Mouse (Mus musculus): ENCODE results near the gene Ror2.

GRCm38 (mm10) chr13:53268541-53268940 lies 17.4 kb downstream of the Ror2 start:
- no peak for TF ChIP-seq CTCF (IDR thresholded peaks at IDR 0.05; ENCODE audit: extremely low read depth, insufficient read depth, low read length)
- TF ChIP-seq POLR2A (IDR thresholded peaks at IDR 0.05; ENCODE audit: extremely low read depth, insufficient read depth, low read length), result no peak

Data from cortical plate, adult 2 months (tissue).